Mouse (Mus musculus): ENCODE data around the gene Olfm2.

DNA sequence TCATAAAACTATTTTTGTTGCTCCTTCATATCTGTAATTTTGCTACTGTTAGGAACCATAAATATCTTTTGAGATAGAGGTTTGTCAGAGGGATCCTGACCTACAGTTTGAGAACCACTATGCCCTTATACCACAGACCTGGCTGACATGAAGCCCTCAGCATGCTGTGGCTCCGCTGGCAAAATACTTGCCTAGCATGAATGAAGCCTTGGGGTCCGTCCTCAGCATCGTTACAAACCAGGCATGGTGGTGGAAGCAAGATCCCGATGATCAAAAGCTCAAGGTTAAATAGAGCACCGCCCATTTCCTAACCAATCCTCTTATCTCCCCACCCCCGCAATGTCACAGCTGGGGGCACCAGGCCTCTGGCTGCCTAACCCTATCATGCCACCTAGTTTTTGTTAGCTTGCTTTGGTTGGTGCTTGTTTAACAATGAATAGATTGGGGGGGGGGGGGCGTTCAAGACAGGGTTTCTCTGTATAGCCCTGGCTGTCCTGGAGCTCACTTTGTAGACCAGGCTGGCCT lies 79.6 kb downstream of the Olfm2 start:
- TF ChIP-seq POLR2A (IDR thresholded peaks at IDR 0.05; ENCODE audit: borderline replicate concordance, extremely low read depth, insufficient read depth, insufficient read length, poor library complexity, severe bottlenecking), result no peak
- TF ChIP-seq CTCF (IDR thresholded peaks at IDR 0.05; ENCODE audit: borderline replicate concordance, extremely low read depth, insufficient read depth, insufficient read length), result no peak
